Mouse (Mus musculus) neural tube, embryonic 12.5 days (tissue): ENCODE measurements around the gene P3h3. TPM values are rescaled to one million over a fixed set of nuclear protein-coding genes. Genes with fewer than 3 reads are reported as not detected.
A peak's percentile ranks its signal among the peaks of the same experiment; 100 is the strongest.
"Not testable (repeated sequence)": the region's sequence is repeated elsewhere in the genome, so short reads cannot be mapped to it uniquely, and the experiment has no call there.

Experiments
- ATAC-seq: fragments of 200-750 bp; cut with Nextera tagmentation; 2 replicates; pipeline ENCODE4 v1.8.0; 2017; ENCODE audit warnings: low read depth, mild to moderate bottlenecking, moderate TSS enrichment, moderate library complexity; ENCODE audit not compliant: low FRiP score
- H3K27ac ChIP-seq: fragments of 300-500 bp; sonication (generic); 2 replicates; pipeline ENCODE4 v1.5.1; 2016
- H3K27me3 ChIP-seq: fragments of 300-500 bp; sonication (generic); replicated peaks from 2 replicates; pipeline ENCODE4 v1.6.1; 2016; ENCODE audit warnings: mild to moderate bottlenecking
- H3K36me3 ChIP-seq: fragments of 300-500 bp; sonication (generic); 2 replicates; pipeline ENCODE4 v1.6.1; 2016; ENCODE audit warnings: mild to moderate bottlenecking
- H3K4me1 ChIP-seq: fragments of 300-500 bp; sonication (generic); 2 replicates; pipeline ENCODE4 v1.6.1; 2016
- H3K4me2 ChIP-seq: fragments of 300-500 bp; sonication (generic); replicated peaks from 2 replicates; pipeline ENCODE4 v1.6.1; 2016; ENCODE audit warnings: mild to moderate bottlenecking
- H3K4me3 ChIP-seq: fragments of 300-500 bp; sonication (generic); 2 replicates; pipeline ENCODE4 v1.5.1; 2016
- H3K9ac ChIP-seq: fragments of 300-500 bp; sonication (generic); 2 replicates; pipeline ENCODE4 v1.6.1; 2016; ENCODE audit warnings: mild to moderate bottlenecking
- H3K9me3 ChIP-seq: fragments of 300-500 bp; sonication (generic); 2 replicates; pipeline ENCODE4 v1.6.1; 2016; ENCODE audit warnings: mild to moderate bottlenecking
- WGBS: fragments of 180-500 bp; shearing (Covaris S2); methylation state at CpG from one replicate; pipeline ENCODE4 v1.1.7; 2016; 5-methylcytosine and 5-hydroxymethylcytosine counted together
- polyA plus RNA-seq: library from polyadenylated mRNA; unstranded; fragments of >200 nt; fragmentation: Nextera tagmentation; extraction: Ambion mirVana; gene quantifications from 2 replicates; pipeline ENCODE4 v1.2.1, GENCODE M21; 2016

Gene P3h3
- polyA plus RNA-seq, 1 experiment from 2014 or later: 28.4 TPM

DNA sequence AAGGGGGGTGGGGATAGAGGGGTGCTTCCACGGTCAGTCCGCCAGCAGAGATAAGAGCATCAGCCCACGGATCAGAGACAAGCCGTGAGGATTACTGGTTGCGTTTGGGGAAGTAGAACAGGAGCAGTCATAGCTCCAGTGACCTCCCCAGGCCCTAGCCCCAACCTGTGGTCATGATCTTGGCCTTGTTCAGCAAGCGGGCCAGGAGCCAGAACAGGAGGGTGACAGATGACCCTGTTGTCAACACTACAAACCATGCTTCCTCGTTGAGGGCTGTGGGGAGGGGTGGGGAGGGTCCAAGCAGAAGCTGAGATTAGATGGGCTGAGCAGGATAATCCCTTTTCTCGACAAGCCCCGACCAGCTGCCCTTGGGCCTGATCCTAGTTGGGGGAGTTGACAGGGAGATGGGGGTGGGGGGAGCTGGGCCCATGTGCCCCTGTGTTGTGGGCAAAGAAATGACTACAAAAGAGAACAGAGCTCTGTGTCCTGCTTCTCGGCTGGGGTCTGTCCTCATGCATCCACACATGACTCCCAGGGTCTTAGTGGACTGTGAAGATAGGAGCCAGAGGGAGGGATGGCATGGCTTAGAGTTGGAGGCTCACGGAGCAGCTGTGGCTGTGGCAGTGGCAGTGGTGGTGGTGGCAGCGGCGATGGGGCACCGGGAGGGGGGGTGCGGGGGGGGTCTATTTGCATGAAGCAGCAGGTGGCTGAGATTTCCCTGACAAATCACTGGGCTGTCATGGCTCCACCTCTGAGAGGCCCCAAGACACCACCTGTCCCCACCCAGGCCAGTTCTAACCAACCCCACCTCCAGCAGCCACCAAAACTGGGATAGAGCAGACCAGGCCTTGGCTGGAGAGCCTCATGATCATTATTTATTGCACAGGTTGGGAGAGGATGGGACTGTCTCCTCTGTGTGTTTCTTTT is 17.0 kb downstream of the P3h3 start, which contains the start of gene Gnb3:
Gene Gnb3 (minus strand): TSS at position 35 of the 927 bp plus-strand sequence.
- Histone ChIP-seq H3K27ac (no peak within 1 kb of the TSS), H3K4me3 (no peak within 1 kb of the TSS), H3K36me3 (peaks cover 8% of the 10 kb centered on the region), H3K27me3 (0 out of 2 replicates have a peak, but pooled peaks cover 6% of the 10 kb centered on the region), H3K4me1 (peaks cover 14% of the 10 kb centered on the region), H3K9me3 (no peaks in the 10 kb centered on the region), H3K9ac (peak within 1 kb of the TSS; percentile 38; the same call in 1 of the 2 replicates), H3K4me2 (peak within 1 kb of the TSS; percentile 28)
- 42% methylated on average over 15 of the region's 15 CpGs for WGBS
- peak; percentile 27; the same call in 1 of the 2 replicates for ATAC-seq

DNA sequence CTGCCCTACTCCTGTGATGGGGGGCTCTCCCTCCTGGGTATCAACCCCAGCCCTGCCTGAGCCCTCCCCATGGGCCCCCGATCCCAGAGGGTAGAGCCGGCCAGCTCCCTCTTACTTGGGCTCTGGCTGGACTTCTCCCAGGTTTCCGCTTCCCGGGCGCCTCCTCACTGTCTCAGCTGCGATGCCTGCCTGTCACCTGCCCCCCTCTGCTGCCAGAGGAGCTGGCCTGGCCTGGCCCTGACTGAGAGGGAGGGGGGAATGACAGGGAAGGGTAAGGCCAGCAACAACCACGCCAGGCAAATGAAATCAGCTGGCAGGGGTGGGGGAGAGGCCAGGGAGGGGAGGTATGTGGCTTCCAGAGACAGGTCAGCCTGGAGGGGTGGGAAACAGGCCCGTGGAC is 17.7 kb downstream of the P3h3 start:
- peak overlapping the region; percentile 28 for H3K4me2 ChIP-seq
- ATAC-seq: peak; percentile 22; the same call in 1 of the 2 replicates
- H3K27ac ChIP-seq: no peak overlapping the region
- peaks cover 8% of the 10 kb centered on the region for H3K36me3 ChIP-seq
- H3K27me3 ChIP-seq: 0 out of 2 replicates have a peak, but pooled peaks cover 6% of the 10 kb centered on the region
- H3K4me1 ChIP-seq: peaks cover 16% of the 10 kb centered on the region
- WGBS: 15% methylated on average over 8 of the region's 8 CpGs
- no peak overlapping the region for H3K4me3 ChIP-seq
- H3K9me3 ChIP-seq: no peaks in the 10 kb centered on the region
- peak overlapping the region; percentile 38; the same call in 1 of the 2 replicates for H3K9ac ChIP-seq

DNA sequence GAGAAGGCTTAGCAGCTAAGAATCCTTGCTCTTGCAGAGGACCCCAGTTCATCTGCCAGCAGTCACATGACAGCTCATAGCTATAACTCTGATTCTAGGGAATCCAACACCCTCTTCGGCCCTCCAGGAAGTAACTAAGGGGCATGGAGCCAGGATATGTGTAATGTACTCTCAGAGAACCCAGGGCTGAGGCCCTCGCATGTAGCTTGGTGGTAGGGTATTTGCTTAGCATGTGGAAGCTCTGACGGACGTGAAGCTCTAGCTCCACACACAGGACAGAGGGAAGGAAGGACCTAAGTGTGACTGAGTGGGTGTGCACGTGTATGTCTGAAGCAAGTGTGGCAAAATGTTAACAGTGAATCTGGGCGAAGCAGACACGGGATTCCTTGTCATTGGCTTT is 21.1 kb downstream of the P3h3 start:
- no peak overlapping the region; the same call in 1 of the 2 replicates for H3K27ac ChIP-seq
- 84% methylated on average over 7 of the region's 7 CpGs for WGBS

DNA sequence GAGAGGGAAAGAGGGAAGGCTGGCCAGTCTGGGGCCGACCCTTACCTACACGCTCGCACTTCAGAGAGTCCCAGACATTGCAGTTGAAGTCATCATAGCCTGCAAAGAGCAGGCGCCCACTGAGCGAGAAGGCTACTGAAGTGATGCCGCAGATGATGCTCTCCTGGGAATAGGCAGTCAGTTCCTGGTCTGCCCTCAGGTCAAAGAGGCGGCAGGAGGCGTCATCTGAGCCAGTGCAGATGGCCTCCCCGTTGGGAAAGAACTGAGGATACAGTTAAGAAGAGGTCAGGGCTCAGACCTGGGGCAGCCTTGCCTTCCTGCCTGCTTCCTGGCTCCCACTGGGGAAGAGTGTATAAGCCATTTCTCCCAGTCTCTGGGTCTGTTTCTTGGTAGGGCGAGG is 22.0 kb downstream of the P3h3 start:
- Histone ChIP-seq H3K36me3 (peaks cover 20% of the 10 kb centered on the region; the same call in 1 of the 2 replicates), H3K27me3 (0 out of 2 replicates have a peak, but pooled peaks cover 6% of the 10 kb centered on the region), H3K9ac (no peak overlapping the region), H3K27ac (no peak overlapping the region), H3K4me3 (no peak overlapping the region), H3K4me2 (no peak overlapping the region), H3K9me3 (no peaks in the 10 kb centered on the region), H3K4me1 (peaks cover 20% of the 10 kb centered on the region)
- WGBS: 51% methylated on average over 10 of the region's 10 CpGs
- ATAC-seq: no peak

More for the DNA sequence above, 21.1 kb downstream of the P3h3 start:
- Histone ChIP-seq H3K4me1 (peaks cover 16% of the 10 kb centered on the region), H3K9me3 (no peaks in the 10 kb centered on the region), H3K27me3 (0 out of 2 replicates have a peak, but pooled peaks cover 6% of the 10 kb centered on the region), H3K36me3 (peaks cover 23% of the 10 kb centered on the region), H3K4me3 (no peak overlapping the region), H3K9ac (no peak overlapping the region), H3K4me2 (no peak overlapping the region)
- ATAC-seq: no peak

DNA sequence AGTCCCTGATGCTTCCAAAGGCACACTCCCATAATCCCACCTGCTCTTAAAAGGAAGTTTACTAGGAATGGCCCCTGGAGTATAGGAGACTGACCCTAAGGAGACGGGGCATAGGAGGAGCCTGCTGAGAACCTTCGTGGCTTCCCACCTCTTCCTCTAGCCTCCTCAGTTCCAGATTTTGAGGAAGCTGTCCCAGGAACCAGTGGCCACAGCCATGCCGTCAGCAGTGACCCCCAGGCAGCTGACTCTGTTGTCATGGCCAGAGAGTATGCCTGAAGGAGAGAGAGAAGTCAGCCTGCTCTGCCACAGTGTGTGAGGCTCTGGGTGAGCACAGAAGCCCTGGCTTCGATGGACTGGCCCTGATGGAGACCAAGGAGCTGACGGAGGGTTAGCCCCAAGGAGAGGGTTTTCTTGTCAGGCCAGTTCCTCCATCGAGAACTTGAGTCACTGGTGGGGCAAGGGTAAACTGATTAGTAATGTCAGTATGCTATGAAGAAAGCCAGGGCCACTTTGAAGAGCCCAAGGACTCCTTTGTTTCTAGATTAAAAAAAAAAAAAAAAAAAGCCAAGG is 23.0 kb downstream of the P3h3 start:
- 88% methylated on average over 6 of the region's 6 CpGs for WGBS
- Histone ChIP-seq H3K4me3 (no peak overlapping the region), H3K27me3 (0 out of 2 replicates have a peak, but pooled peaks cover 4% of the 10 kb centered on the region), H3K9ac (no peak overlapping the region), H3K9me3 (no peaks in the 10 kb centered on the region), H3K36me3 (peaks cover 20% of the 10 kb centered on the region; the same call in 1 of the 2 replicates), H3K27ac (no peak overlapping the region), H3K4me1 (peaks cover 14% of the 10 kb centered on the region), H3K4me2 (no peak overlapping the region)
- ATAC-seq: no peak

DNA sequence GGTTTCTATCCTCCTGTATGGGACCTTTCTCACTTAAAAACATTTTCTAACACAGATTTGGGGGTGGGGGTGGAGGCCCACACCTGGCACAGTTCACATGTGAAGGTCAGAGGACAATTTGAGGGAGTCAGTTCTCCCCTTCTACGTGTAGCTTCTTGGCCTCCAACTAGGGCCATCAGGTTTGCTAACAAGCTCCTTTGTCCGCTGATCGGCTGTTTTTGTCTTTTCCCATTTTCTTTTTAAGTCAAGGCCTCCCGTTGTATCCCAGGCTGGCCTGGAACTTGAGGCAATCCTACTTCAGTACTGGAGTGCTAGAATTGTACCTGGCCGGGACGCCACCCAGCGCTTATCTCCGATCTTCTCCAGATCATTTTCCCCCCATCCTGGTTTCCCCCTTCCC is 25.9 kb downstream of the P3h3 start:
- H3K36me3 ChIP-seq: peaks cover 25% of the 10 kb centered on the region; the same call in 1 of the 2 replicates
- H3K27me3 ChIP-seq: no peaks in the 10 kb centered on the region
- peaks cover 22% of the 10 kb centered on the region for H3K4me1 ChIP-seq
- no peak overlapping the region for H3K4me3 ChIP-seq
- H3K4me2 ChIP-seq: peak overlapping the region; percentile 85
- 94% methylated on average over 8 of the region's 8 CpGs for WGBS
- no peak for ATAC-seq
- no peak overlapping the region for H3K27ac ChIP-seq
- H3K9me3 ChIP-seq: no peaks in the 10 kb centered on the region
- no peak overlapping the region for H3K9ac ChIP-seq

DNA sequence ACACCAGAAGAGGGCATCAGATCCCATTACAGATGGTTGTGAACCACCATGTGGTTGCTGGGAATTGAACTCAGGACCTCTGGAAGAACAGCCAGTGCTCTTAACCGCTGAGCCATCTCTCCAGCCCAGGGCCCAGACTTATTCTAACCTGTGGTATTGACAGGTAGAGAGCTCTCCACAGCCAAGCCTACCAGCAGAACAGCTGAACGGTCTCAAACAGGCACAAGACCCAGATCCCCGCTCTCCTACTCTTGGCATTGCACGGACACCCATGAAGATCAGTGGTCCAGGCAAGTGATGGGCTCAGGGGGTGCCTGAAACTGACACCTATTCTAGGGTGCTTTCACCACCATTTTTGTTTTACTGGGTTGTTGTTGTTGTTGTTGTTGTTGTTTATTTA is 26.4 kb downstream of the P3h3 start:
- ATAC-seq, H3K27ac ChIP-seq, H3K4me3 ChIP-seq, H3K27me3 ChIP-seq, H3K9me3 ChIP-seq: not testable (repeated sequence)
- 93% methylated on average over 4 of the region's 4 CpGs for WGBS
- peaks cover 27% of the 10 kb centered on the region for H3K36me3 ChIP-seq
- peak overlapping the region; percentile 33; the same call in 1 of the 2 replicates for H3K9ac ChIP-seq
- H3K4me1 ChIP-seq: peaks cover 22% of the 10 kb centered on the region
- H3K4me2 ChIP-seq: peak overlapping the region; percentile 85

DNA sequence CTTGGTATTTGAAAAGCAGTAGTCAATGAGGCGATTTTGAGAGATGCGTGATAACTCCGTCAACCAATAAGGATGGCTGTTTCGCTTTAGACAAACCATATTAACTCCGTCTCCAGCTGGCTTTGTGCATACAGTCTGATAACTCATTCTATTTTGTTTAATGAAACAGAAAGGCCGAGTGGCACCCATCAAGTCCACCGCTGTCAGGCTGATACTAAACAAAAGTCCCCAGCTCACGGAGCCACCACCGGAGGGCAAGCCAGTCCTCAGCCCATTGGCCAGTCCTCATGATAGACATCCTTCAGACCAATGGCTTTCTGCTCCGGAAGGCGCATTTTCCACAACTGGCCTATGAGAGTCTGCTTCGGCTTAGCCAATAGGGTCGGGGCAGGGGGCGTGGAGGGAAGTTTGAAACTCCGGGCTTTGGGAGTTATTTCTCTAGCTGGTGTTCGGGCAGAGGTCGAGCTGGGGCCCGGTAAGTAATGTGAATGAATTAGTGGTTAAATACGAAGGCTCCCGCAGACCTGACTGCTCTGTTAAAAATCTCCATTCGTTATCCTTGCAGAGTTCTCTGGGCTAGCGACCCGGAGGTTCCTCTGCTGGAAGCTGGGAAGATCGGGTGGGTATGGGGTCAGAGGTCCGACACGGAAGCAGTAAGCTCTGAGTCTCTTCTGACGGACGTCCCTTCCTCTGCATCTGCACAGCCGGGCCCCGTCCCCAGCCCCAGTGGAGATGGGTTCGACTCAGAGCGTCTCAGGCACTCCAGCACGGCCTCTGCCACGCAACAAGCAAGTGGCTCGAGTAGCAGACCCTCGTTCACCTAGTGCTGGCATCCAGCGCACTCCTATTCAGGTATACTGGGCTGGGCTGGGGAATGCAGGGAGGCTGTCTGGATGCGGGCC is 27.5 kb downstream of the P3h3 start:
- peak overlapping the region; percentile 85 for H3K4me2 ChIP-seq
- peak overlapping the region; percentile 47; the same call in 1 of the 2 replicates for H3K27ac ChIP-seq
- peak overlapping the region; percentile 69 for H3K9ac ChIP-seq
- peak overlapping the region; percentile 61 for H3K4me3 ChIP-seq
- no peaks in the 10 kb centered on the region for H3K27me3 ChIP-seq
- WGBS: under 1% methylated on average over 38 of the region's 38 CpGs
- peaks cover 39% of the 10 kb centered on the region for H3K36me3 ChIP-seq
- no peaks in the 10 kb centered on the region for H3K9me3 ChIP-seq
- peak; percentile 91 for ATAC-seq
- H3K4me1 ChIP-seq: peaks cover 18% of the 10 kb centered on the region

DNA sequence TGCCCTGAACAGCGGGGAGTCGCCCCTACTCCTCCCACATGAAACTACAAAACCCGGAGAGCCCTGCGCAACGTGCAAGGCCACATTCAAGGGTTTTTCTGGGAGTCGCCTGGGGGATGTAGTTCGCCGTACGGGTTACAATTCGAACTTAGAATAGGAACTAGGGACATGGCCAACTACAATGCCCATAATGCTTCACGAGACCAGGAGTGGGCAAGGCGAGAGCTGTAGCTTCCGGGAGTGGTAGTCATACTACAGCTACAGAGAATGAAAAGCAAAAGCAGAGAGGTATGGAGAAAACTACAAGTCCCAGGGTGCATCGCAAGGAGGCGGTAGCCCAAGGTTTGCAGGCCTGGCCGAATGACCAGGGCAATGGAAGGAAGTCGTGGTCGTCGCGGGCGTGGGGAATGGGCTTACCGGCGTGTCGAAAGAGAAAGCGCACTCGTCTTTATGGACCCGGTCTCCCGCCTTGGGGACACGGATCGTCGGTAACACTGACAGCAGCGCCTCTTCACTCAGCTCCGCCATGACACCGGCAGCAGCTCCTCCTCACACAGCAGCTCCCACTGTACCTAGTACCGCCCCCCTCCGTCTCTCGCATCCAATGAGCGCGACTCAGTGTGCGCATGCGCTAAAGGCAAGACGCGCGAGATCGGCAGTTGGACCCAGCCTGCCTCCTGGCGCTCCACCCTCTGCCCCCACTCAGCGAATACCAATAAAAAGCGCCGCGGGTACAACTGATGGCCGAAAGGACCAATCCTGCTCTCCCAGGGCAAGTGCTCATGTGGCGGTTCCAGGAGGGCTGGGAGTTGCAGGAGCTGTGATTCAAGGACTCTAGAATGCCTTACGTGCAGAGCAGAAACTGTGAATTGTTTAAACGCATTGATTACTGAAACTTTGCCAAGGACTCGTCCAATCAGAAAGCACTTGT is 28.4 kb downstream of the P3h3 start, which contains the start of the genes Usp5 and Cdca3:
Gene Usp5 (minus strand): TSS at position 617 of the 931 bp plus-strand sequence.
Gene Cdca3 (plus strand): TSS at position 680 of the 931 bp plus-strand sequence.
- H3K9me3 ChIP-seq: no peaks in the 10 kb centered on the region
- peak within 1 kb of the TSS; percentile 47; the same call in 1 of the 2 replicates for H3K27ac ChIP-seq
- peak within 1 kb of the TSS; percentile 85 for H3K4me2 ChIP-seq
- peaks cover 46% of the 10 kb centered on the region for H3K36me3 ChIP-seq
- H3K4me1 ChIP-seq: peaks cover 18% of the 10 kb centered on the region
- under 1% methylated on average over 55 of the region's 55 CpGs for WGBS
- ATAC-seq: peak; percentile 97
- no peaks in the 10 kb centered on the region for H3K27me3 ChIP-seq
- H3K9ac ChIP-seq: peak within 1 kb of the TSS; percentile 69
- H3K4me3 ChIP-seq: peak within 1 kb of the TSS; percentile 61

DNA sequence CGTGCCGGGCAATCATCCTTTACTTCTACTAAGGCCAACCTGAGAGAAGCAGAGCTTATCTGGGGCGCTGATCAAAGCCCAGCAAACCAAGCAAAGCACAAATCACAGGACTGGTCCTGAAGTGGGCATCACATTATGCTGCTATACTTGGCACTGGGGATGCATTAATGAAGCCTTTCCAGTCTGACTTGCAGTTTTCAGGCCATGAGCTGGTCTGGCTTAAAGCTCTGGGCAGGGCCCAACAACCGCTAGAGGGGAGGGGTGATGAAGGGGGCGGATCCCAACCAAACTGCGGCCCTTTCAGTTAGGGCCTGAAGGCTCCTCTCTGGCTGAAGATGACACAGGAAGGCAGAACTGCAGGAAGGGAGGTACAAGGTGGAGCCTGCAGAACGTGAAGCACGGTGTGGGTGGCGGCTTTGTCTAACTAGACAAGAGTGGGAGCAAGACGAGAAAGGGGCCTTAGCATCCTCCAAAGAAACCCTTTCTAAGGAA is 29.4 kb downstream of the P3h3 start:
- Histone ChIP-seq H3K9me3 (no peaks in the 10 kb centered on the region), H3K4me3 (peak overlapping the region; percentile 61), H3K4me2 (peak overlapping the region; percentile 85), H3K27me3 (no peaks in the 10 kb centered on the region), H3K27ac (peak overlapping the region; percentile 8; the same call in 1 of the 2 replicates), H3K36me3 (peaks cover 51% of the 10 kb centered on the region), H3K9ac (peak overlapping the region; percentile 59), H3K4me1 (peaks cover 18% of the 10 kb centered on the region)
- WGBS: 27% methylated on average over 10 of the region's 10 CpGs
- ATAC-seq: no peak
